Mouse (Mus musculus) CH12.LX (cell line): ENCODE data around the gene Slc25a34. TPM values are rescaled to one million over a fixed set of nuclear protein-coding genes. Genes with fewer than 3 reads are reported as not detected.

ENCODE experiments used
- DNase-seq: peaks from one replicate; pipeline ENCODE4 v3.0.0-alpha.2; 2013; ENCODE audit errors: extremely low read depth
- H3K27ac ChIP-seq: 2 replicates; pipeline ENCODE4 v1.5.1; 2012; ENCODE audit warnings: low read depth, mild to moderate bottlenecking, control low read depth, moderate library complexity; ENCODE audit not compliant: insufficient read depth
- H3K27me3 ChIP-seq: replicated peaks from 2 replicates; pipeline ENCODE3; 2012; ENCODE audit warnings: inconsistent platforms
- H3K36me3 ChIP-seq, 2 experiments: replicated peaks in 1 of 2; 2 replicates each; pipeline versions ENCODE3 to v1.6.1; 2012; ENCODE audit warnings: inconsistent platforms in 1 of 2, low read length in 1 of 2, mild to moderate bottlenecking in 1 of 2, mixed read lengths in 1 of 2, moderate library complexity in 1 of 2; ENCODE audit not compliant: control insufficient read depth in 1 of 2, insufficient read depth in 1 of 2
- H3K4me1 ChIP-seq, 2 experiments: 2 replicates each; pipeline ENCODE4 v1.6.1; 2012; ENCODE audit warnings: inconsistent platforms in 1 of 2, moderate library complexity in 1 of 2; ENCODE audit not compliant: insufficient read depth in 2 of 2, control insufficient read depth in 1 of 2
- H3K4me2 ChIP-seq: 2 replicates; pipeline ENCODE4 v1.6.1; 2012; ENCODE audit warnings: low read depth, mild to moderate bottlenecking, control low read depth; ENCODE audit not compliant: poor library complexity, insufficient read depth, severe bottlenecking
- H3K4me3 ChIP-seq, 3 experiments: fragments of 150-350 bp in 1 of 3; sonication (generic) in 1 of 3; replicated peaks in 1 of 3; 2 replicates each; pipeline versions ENCODE3 to v1.5.1; 2011 to 2012; ENCODE audit warnings: low read depth in 2 of 3, low read length in 2 of 3, mild to moderate bottlenecking in 2 of 3, moderate library complexity in 2 of 3, control low read depth in 1 of 3, improper control_type of control experiment in 1 of 3, inconsistent platforms in 1 of 3, mixed read lengths in 1 of 3; ENCODE audit not compliant: poor library complexity in 1 of 3
- H3K79me2 ChIP-seq: replicated peaks from 2 replicates; pipeline ENCODE4 v1.6.1; 2012; ENCODE audit warnings: mild to moderate bottlenecking, moderate library complexity; ENCODE audit not compliant: control insufficient read depth, poor library complexity, insufficient read depth, severe bottlenecking; ENCODE audit errors: extremely low read depth
- H3K9ac ChIP-seq: 2 replicates; pipeline ENCODE4 v1.6.1; 2012; ENCODE audit warnings: low read depth, mild to moderate bottlenecking, control low read depth, moderate library complexity; ENCODE audit not compliant: insufficient read depth
- H3K9me3 ChIP-seq: replicated peaks from 2 replicates; pipeline ENCODE3; 2012; ENCODE audit warnings: low read length, inconsistent platforms, mixed read lengths
- BHLHE40 ChIP-seq: IDR thresholded peaks from 2 replicates; pipeline ENCODE4 v1.6.1; 2011; ENCODE audit warnings: mild to moderate bottlenecking, low read depth, low read length, improper control_type of control experiment
- CHD1 ChIP-seq: IDR thresholded peaks from 2 replicates; pipeline ENCODE4 v1.6.1; 2012; ENCODE audit warnings: low read depth, low read length, improper control_type of control experiment, inconsistent platforms
- CHD2 ChIP-seq: IDR thresholded peaks from 2 replicates; pipeline ENCODE4 v1.6.1; 2011; ENCODE audit warnings: low read length, improper control_type of control experiment
- CTCF ChIP-seq, 2 experiments: IDR thresholded peaks in 1 of 2; conservative IDR thresholded peaks in 1 of 2; 2 replicates each; pipeline ENCODE4 v1.5.1; 2011 to 2012; ENCODE audit warnings: low read depth in 2 of 2, low read length in 2 of 2, improper control_type of control experiment in 1 of 2, inconsistent platforms in 1 of 2, mild to moderate bottlenecking in 1 of 2, moderate library complexity in 1 of 2
- E2F4 ChIP-seq: IDR thresholded peaks from 2 replicates; pipeline ENCODE4 v1.6.1; 2011; ENCODE audit warnings: low read depth, low read length, improper control_type of control experiment; ENCODE audit not compliant: insufficient replicate concordance
- ELF1 ChIP-seq: IDR thresholded peaks from 2 replicates; pipeline ENCODE4 v1.6.1; 2014; ENCODE audit warnings: low read depth, mild to moderate bottlenecking, inconsistent platforms, low read length, improper control_type of control experiment
- EP300 ChIP-seq: IDR thresholded peaks from 2 replicates; pipeline ENCODE4 v1.6.1; 2011; ENCODE audit warnings: low read length, improper control_type of control experiment
- GABPA ChIP-seq: IDR thresholded peaks from 2 replicates; pipeline ENCODE4 v1.6.1; 2012; ENCODE audit warnings: low read depth, low read length, improper control_type of control experiment, inconsistent platforms; ENCODE audit not compliant: insufficient replicate concordance
- HCFC1 ChIP-seq: IDR thresholded peaks from 2 replicates; pipeline ENCODE4 v1.6.1; 2012; ENCODE audit warnings: low read depth, mild to moderate bottlenecking, inconsistent platforms, low read length, improper control_type of control experiment
- IRF4 ChIP-seq: IDR thresholded peaks from 2 replicates; pipeline ENCODE4 v1.6.1; 2014; ENCODE audit warnings: low read depth, mild to moderate bottlenecking, inconsistent platforms, low read length, improper control_type of control experiment
- JUN ChIP-seq: IDR thresholded peaks from 2 replicates; pipeline ENCODE4 v1.6.1; 2011; ENCODE audit warnings: low read depth, mild to moderate bottlenecking, low read length, improper control_type of control experiment, moderate library complexity; ENCODE audit not compliant: insufficient read depth
- JUND ChIP-seq: conservative IDR thresholded peaks from 2 replicates; pipeline ENCODE4 v1.6.1; 2011; ENCODE audit warnings: low read depth, low read length, improper control_type of control experiment
- KAT2A ChIP-seq: IDR thresholded peaks from 2 replicates; pipeline ENCODE4 v1.6.1; 2012; ENCODE audit warnings: low read length, improper control_type of control experiment, inconsistent platforms; ENCODE audit not compliant: insufficient replicate concordance
- MAFK ChIP-seq: IDR thresholded peaks from 2 replicates; pipeline ENCODE4 v1.6.1; 2011; ENCODE audit warnings: low read length, improper control_type of control experiment; ENCODE audit not compliant: insufficient replicate concordance
- MAX ChIP-seq: IDR thresholded peaks from 2 replicates; pipeline ENCODE4 v1.6.1; 2011; ENCODE audit warnings: low read length, improper control_type of control experiment
- MEF2A ChIP-seq: IDR thresholded peaks from 2 replicates; pipeline ENCODE4 v1.6.1; 2014; ENCODE audit warnings: low read depth, mild to moderate bottlenecking, inconsistent platforms, low read length, improper control_type of control experiment, borderline replicate concordance
- MXI1 ChIP-seq: IDR thresholded peaks from 2 replicates; pipeline ENCODE4 v1.6.1; 2011; ENCODE audit warnings: mild to moderate bottlenecking, low read depth, low read length, improper control_type of control experiment
- MYC ChIP-seq: IDR thresholded peaks from 2 replicates; pipeline ENCODE4 v1.6.1; 2011; ENCODE audit warnings: low read depth, mild to moderate bottlenecking, improper control_type of control experiment, low read length
- NELFE ChIP-seq: IDR thresholded peaks from 2 replicates; pipeline ENCODE4 v1.6.1; 2011; ENCODE audit warnings: low read depth, low read length, improper control_type of control experiment
- PAX5 ChIP-seq: IDR thresholded peaks from 2 replicates; pipeline ENCODE4 v1.6.1; 2012; ENCODE audit warnings: low read length, inconsistent platforms, mixed read lengths
- POLR2A ChIP-seq: IDR thresholded peaks from 2 replicates; pipeline ENCODE4 v1.6.1; 2011; ENCODE audit warnings: low read depth, mild to moderate bottlenecking, improper control_type of control experiment, low read length
- POLR2AphosphoS2 ChIP-seq: IDR thresholded peaks from 2 replicates; pipeline ENCODE4 v1.6.1; 2011; ENCODE audit warnings: low read depth, low read length, improper control_type of control experiment
- SIN3A ChIP-seq: IDR thresholded peaks from 2 replicates; pipeline ENCODE4 v1.6.1; 2012; ENCODE audit warnings: low read length, improper control_type of control experiment, inconsistent platforms
- SMC3 ChIP-seq: IDR thresholded peaks from 2 replicates; pipeline ENCODE4 v1.6.1; 2011; ENCODE audit warnings: low read depth, low read length, improper control_type of control experiment
- TCF12 ChIP-seq: IDR thresholded peaks from 2 replicates; pipeline ENCODE4 v1.6.1; 2014; ENCODE audit warnings: low read depth, mild to moderate bottlenecking, inconsistent platforms, low read length, improper control_type of control experiment
- UBTF ChIP-seq: IDR thresholded peaks from 2 replicates; pipeline ENCODE4 v1.6.1; 2012; ENCODE audit warnings: low read depth, mild to moderate bottlenecking, inconsistent platforms, low read length, improper control_type of control experiment, moderate library complexity
- USF1 ChIP-seq: IDR thresholded peaks from 2 replicates; pipeline ENCODE4 v1.6.1; 2014; ENCODE audit warnings: low read depth, mild to moderate bottlenecking, inconsistent platforms, low read length, improper control_type of control experiment
- USF2 ChIP-seq: conservative IDR thresholded peaks from 2 replicates; pipeline ENCODE4 v1.6.1; 2011; ENCODE audit warnings: low read depth, low read length, improper control_type of control experiment
- ZC3H11A ChIP-seq: IDR thresholded peaks from 2 replicates; pipeline ENCODE4 v1.6.1; 2012; ENCODE audit warnings: low read depth, mild to moderate bottlenecking, inconsistent platforms, low read length, improper control_type of control experiment
- ZKSCAN1 ChIP-seq: IDR thresholded peaks from 2 replicates; pipeline ENCODE4 v1.6.1; 2012; ENCODE audit warnings: low read depth, inconsistent platforms, low read length, improper control_type of control experiment, borderline replicate concordance
- ZMIZ1 ChIP-seq: IDR thresholded peaks from 2 replicates; pipeline ENCODE4 v1.6.1; 2012; ENCODE audit warnings: low read depth, mild to moderate bottlenecking, inconsistent platforms, low read length, improper control_type of control experiment
- ZNF384 ChIP-seq: IDR thresholded peaks from 2 replicates; pipeline ENCODE4 v1.6.1; 2012; ENCODE audit warnings: low read depth, low read length, improper control_type of control experiment, inconsistent platforms
- dilution Hi-C: fragments of 300-500 bp; cut with MboI; formaldehyde crosslinking; loops from 2 replicates; pipeline ENCODE4 v1.14.3; 2020; ENCODE audit warnings: low sequenced_read_pairs; ENCODE audit not compliant: extremely low pct_unique_long_range_greater_than_20kb, extremely low pct_ligation_motif_present
- in situ Hi-C: fragments of 300-500 bp; cut with MboI; formaldehyde crosslinking; loops from 3 replicates; pipeline ENCODE4 v1.14.3; 2019; ENCODE audit warnings: low sequenced_read_pairs, low pct_ligation_motif_present, low pct_unique_long_range_greater_than_20kb, mixed read lengths
- polyA plus RNA-seq: library from polyadenylated mRNA; unstranded; fragments of >175 nt; gene quantifications from 2 replicates; pipeline ENCODE4 v1.2.1, GENCODE M21; 2012; ENCODE audit warnings: low read depth; ENCODE audit not compliant: insufficient read length
- total RNA-seq, 2 experiments: library from RNA; depleted of rRNA; stranded (reverse); fragments of 300-350 nt in 1 of 2; fragments of >200 nt in 1 of 2; gene quantifications; 2 replicates each; pipeline ENCODE4 v1.2.3; 2012 to 2014

The Slc25a34 gene
- total and polyA plus RNA-seq, 3 experiments: 0.23 to 1.7 (median 0.64) TPM

GRCm38 (mm10) chr4:141645988-141646387 lies 22.4 kb upstream of the Slc25a34 start:
- no peaks in the 10 kb centered on the region for H3K27me3 ChIP-seq
- no peak overlapping the region for H3K4me3 ChIP-seq
- TF ChIP-seq NELFE (no peak), EP300 (no peak), MAX (no peak), ELF1 (no peak), PAX5 (no peak), UBTF (no peak), CTCF (conservative IDR thresholded peaks at IDR 0.05 in 1 of 2, IDR thresholded peaks at IDR 0.05 in 1 of 2; ENCODE audit: low read depth in 2 of 2, low read length in 2 of 2) (no peak), POLR2A (no peak), ZMIZ1 (no peak), ZC3H11A (no peak), USF2 (no peak), MAFK (no peak), JUND (no peak), HCFC1 (no peak), ZNF384 (no peak), KAT2A (no peak), MEF2A (no peak), SMC3 (no peak), MYC (no peak), CHD1 (no peak)
- no peak overlapping the region for H3K9ac ChIP-seq
- no peaks in the 10 kb centered on the region for H3K9me3 ChIP-seq
- H3K36me3 ChIP-seq: peaks cover 19 to 80% of the 10 kb centered on the region in 2 experiments
- H3K79me2 ChIP-seq: no peaks in the 10 kb centered on the region; the same call in 1 of the 2 replicates
- no peak overlapping the region for H3K4me2 ChIP-seq
- dilution Hi-C loops (no loop called here), in situ Hi-C loops (no loop called here)
- H3K27ac ChIP-seq: no peak overlapping the region
- H3K4me1 ChIP-seq: peaks cover 0 to 13% of the 10 kb centered on the region in 2 experiments; a peak in 1 of 4 replicates
- no peak for DNase-seq

- H3K9me3 ChIP-seq: no peaks in the 10 kb centered on the region
- H3K27ac ChIP-seq: no peak overlapping the region
- no peak overlapping the region for H3K4me3 ChIP-seq
- dilution Hi-C loops: no loop called here
- DNase-seq: no peak
- no peak overlapping the region for H3K4me2 ChIP-seq
- no peaks in the 10 kb centered on the region for H3K79me2 ChIP-seq
- peaks cover 32 to 77% of the 10 kb centered on the region in 2 experiments for H3K36me3 ChIP-seq
- in situ Hi-C loops: no loop called here
- no peaks in the 10 kb centered on the region for H3K27me3 ChIP-seq
- peaks cover 0 to 9% of the 10 kb centered on the region in 2 experiments; a peak in 1 of 4 replicates for H3K4me1 ChIP-seq
- TF ChIP-seq IRF4 (no peak), NELFE (no peak), ZMIZ1 (no peak), EP300 (no peak), MYC (no peak), SMC3 (no peak), ZKSCAN1 (no peak), SIN3A (no peak), GABPA (no peak), POLR2AphosphoS2 (no peak), CHD2 (no peak), USF1 (no peak), MXI1 (no peak), BHLHE40 (no peak), TCF12 (no peak), ZC3H11A (no peak), CTCF (conservative IDR thresholded peaks at IDR 0.05 in 1 of 2, IDR thresholded peaks at IDR 0.05 in 1 of 2; ENCODE audit: low read depth in 2 of 2, low read length in 2 of 2) (no peak), E2F4 (no peak), JUN (no peak)
- no peak overlapping the region for H3K9ac ChIP-seq
These were observed 19.7 kb upstream of the Slc25a34 start for GRCm38 (mm10) chr4:141643118-141643855.
